Mouse (Mus musculus) macrophage (primary cell): ENCODE results near the gene Lce1a2. TPM values are rescaled to one million over a fixed set of nuclear protein-coding genes. Genes with fewer than 3 reads are reported as not detected.

Experiments
- polyA plus RNA-seq: library from polyadenylated mRNA; stranded (reverse); fragments of 250-400 nt; gene quantifications from 3 replicates; pipeline ENCODE4 v1.2.4, GENCODE M21; 2018; ENCODE audit warnings: inconsistent platforms

The Lce1a2 gene
- polyA plus RNA-seq, 1 experiment from 2014 or later = not detected

Other genes with a start within 250 kb of the Lce1a2 start
- 0.59 to 4.8 TPM (median 3.2 TPM) in 3 replicates for gene Gm9774, start 240.9 kb downstream of the Lce1a2 start, polyA plus RNA-seq
- not detected in 3 replicates for gene Sprr2k, start 237.7 kb downstream of the Lce1a2 start, polyA plus RNA-seq
- not detected in 3 replicates for gene Sprr1b, start 231.5 kb downstream of the Lce1a2 start, polyA plus RNA-seq
- gene Sprr3, start 211.6 kb downstream of the Lce1a2 start, polyA plus RNA-seq = not detected in 3 replicates
- gene Sprr1a, start 184.4 kb downstream of the Lce1a2 start, polyA plus RNA-seq = not detected in 3 replicates
- gene Sprr4, start 169.8 kb downstream of the Lce1a2 start, polyA plus RNA-seq = not detected in 3 replicates
- gene 2310046K23Rik, start 135.8 kb downstream of the Lce1a2 start, polyA plus RNA-seq = not detected in 3 replicates
- not detected in 3 replicates for gene Ivl, start 96.6 kb downstream of the Lce1a2 start, polyA plus RNA-seq
- gene Smcp, start 81.3 kb downstream of the Lce1a2 start, polyA plus RNA-seq = not detected in 3 replicates
- gene 2210017I01Rik, start 62.8 kb downstream of the Lce1a2 start, polyA plus RNA-seq = not detected in 3 replicates
- gene Lce6a, start 48.7 kb downstream of the Lce1a2 start, polyA plus RNA-seq = not detected in 3 replicates
- not detected in 3 replicates for gene Lce1a1, start 22.0 kb downstream of the Lce1a2 start, polyA plus RNA-seq
- gene Lce1b, start 13.4 kb downstream of the Lce1a2 start, polyA plus RNA-seq = not detected in 3 replicates
- not detected in 3 replicates for gene Lce1c, start 8.9 kb upstream of the Lce1a2 start, polyA plus RNA-seq
- not detected in 3 replicates for gene Lce1d, start 16.9 kb upstream of the Lce1a2 start, polyA plus RNA-seq
- gene Lce1e, start 38.8 kb upstream of the Lce1a2 start, polyA plus RNA-seq = not detected in 3 replicates
- not detected in 3 replicates for gene Lce1f, start 50.0 kb upstream of the Lce1a2 start, polyA plus RNA-seq
- gene Gm38119, start 68.8 kb upstream of the Lce1a2 start, polyA plus RNA-seq = not detected in 3 replicates
- gene Lce1g, start 82.0 kb upstream of the Lce1a2 start, polyA plus RNA-seq = not detected in 3 replicates
- not detected in 3 replicates for gene Lce1h, start 94.8 kb upstream of the Lce1a2 start, polyA plus RNA-seq
- gene Lce1i, start 108.6 kb upstream of the Lce1a2 start, polyA plus RNA-seq = not detected in 3 replicates
- not detected in 3 replicates for gene Lce1j, start 120.2 kb upstream of the Lce1a2 start, polyA plus RNA-seq
- not detected in 3 replicates for gene Lce1k, start 137.6 kb upstream of the Lce1a2 start, polyA plus RNA-seq
- not detected in 3 replicates for gene Kprp, start 156.9 kb upstream of the Lce1a2 start, polyA plus RNA-seq
- not detected in 3 replicates for gene Lce1l, start 181.0 kb upstream of the Lce1a2 start, polyA plus RNA-seq
- gene 2310050C09Rik, start 199.9 kb upstream of the Lce1a2 start, polyA plus RNA-seq = not detected in 3 replicates